Mouse (Mus musculus) small intestine, adult 2 months (tissue): ENCODE data around the gene Nup50. TPM values are rescaled to one million over a fixed set of nuclear protein-coding genes. Genes with fewer than 3 reads are reported as not detected.

Experiments used
- H3K27ac ChIP-seq: fragments of 200-500 bp; 2 replicates; pipeline ENCODE4 v1.5.1; 2012; ENCODE audit warnings: low read depth, low read length, control low read depth, inconsistent platforms; ENCODE audit not compliant: insufficient read depth
- H3K27me3 ChIP-seq: fragments of 200-500 bp; 2 replicates; pipeline ENCODE4 v1.6.1; 2012; ENCODE audit warnings: mild to moderate bottlenecking, moderate library complexity, low read length, inconsistent platforms; ENCODE audit not compliant: control insufficient read depth, insufficient read depth
- H3K36me3 ChIP-seq: fragments of 200-500 bp; 2 replicates; pipeline ENCODE4 v1.6.1; 2012; ENCODE audit warnings: mild to moderate bottlenecking, low read length, control low read depth, inconsistent platforms; ENCODE audit not compliant: control insufficient read depth, insufficient read depth
- H3K4me1 ChIP-seq: fragments of 200-500 bp; 2 replicates; pipeline ENCODE4 v1.6.1; 2012; ENCODE audit warnings: low read length, inconsistent platforms, mixed read lengths; ENCODE audit not compliant: control insufficient read depth, insufficient read depth, insufficient read length
- H3K4me3 ChIP-seq: fragments of 200-500 bp; 2 replicates; pipeline ENCODE4 v1.5.1; 2012; ENCODE audit warnings: low read depth, mild to moderate bottlenecking, control low read depth, inconsistent platforms, low read length, moderate library complexity
- CTCF ChIP-seq: fragments of 200-500 bp; IDR thresholded peaks from 2 replicates; pipeline ENCODE4 v1.5.1; 2012; ENCODE audit warnings: low read depth, mild to moderate bottlenecking, control low read depth, inconsistent platforms, low read length, moderate library complexity, mixed read lengths; ENCODE audit not compliant: insufficient replicate concordance, insufficient read length; ENCODE audit errors: extremely low read depth
- POLR2A ChIP-seq: fragments of 200-500 bp; IDR thresholded peaks from 2 replicates; pipeline ENCODE4 v1.6.1; 2012; ENCODE audit warnings: low read depth, mild to moderate bottlenecking, control low read depth, inconsistent platforms, low read length, moderate library complexity
- WGBS: fragments of 180-500 bp; shearing (Covaris S2); methylation state at CpG from one replicate; pipeline ENCODE4 v1.1.7; 2018; 5-methylcytosine and 5-hydroxymethylcytosine counted together
- polyA plus RNA-seq: library from polyadenylated mRNA; depleted of rRNA; stranded (reverse); fragments of >200 nt; gene quantifications from 2 replicates; pipeline ENCODE4 v1.2.3, GENCODE M21; 2012

The Nup50 gene
- polyA plus RNA-seq, 1 experiment = 7.3 TPM

DNA sequence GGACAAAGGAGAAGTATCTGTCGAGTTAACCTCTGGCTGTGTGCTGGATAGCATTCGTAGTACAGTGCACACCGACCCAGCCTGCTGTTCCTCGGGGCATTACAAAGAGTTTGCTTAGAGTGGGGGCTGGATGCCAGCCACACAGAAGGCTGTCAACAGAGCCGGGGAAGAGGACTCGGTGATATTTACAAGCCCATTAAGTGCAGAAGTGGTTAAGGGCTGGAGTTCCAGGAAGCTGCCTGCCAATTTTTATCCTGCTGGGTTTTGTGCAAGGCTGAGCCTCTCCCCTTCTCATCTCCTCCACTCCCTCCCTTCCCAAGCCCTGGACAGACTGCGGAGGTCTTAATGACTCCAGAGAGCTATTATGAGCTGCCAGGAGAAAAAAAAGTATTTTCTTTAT, 25.1 kb upstream of the Nup50 start:
- Histone ChIP-seq H3K27me3 (no peaks in the 10 kb centered on the region), H3K27ac (no peak overlapping the region), H3K36me3 (no peaks in the 10 kb centered on the region), H3K4me1 (peaks cover 2% of the 10 kb centered on the region; the same call in 1 of the 2 replicates), H3K4me3 (no peak overlapping the region)
- 14% methylated on average over 7 of the region's 7 CpGs for WGBS
- TF ChIP-seq CTCF = no peak
- TF ChIP-seq POLR2A = no peak

- no peaks in the 10 kb centered on the region for H3K27me3 ChIP-seq
- TF ChIP-seq CTCF (no peak), POLR2A (no peak)
- H3K27ac ChIP-seq = no peak overlapping the region
- no peaks in the 10 kb centered on the region for H3K36me3 ChIP-seq
- H3K4me3 ChIP-seq = no peak overlapping the region
- whole genome bisulfite sequencing = 77% methylated on average over 7 of the region's 7 CpGs
- H3K4me1 ChIP-seq = no peaks in the 10 kb centered on the region
Measured at GRCm38 (mm10) chr15:84903843-84904385, 19.3 kb upstream of the Nup50 start.

DNA sequence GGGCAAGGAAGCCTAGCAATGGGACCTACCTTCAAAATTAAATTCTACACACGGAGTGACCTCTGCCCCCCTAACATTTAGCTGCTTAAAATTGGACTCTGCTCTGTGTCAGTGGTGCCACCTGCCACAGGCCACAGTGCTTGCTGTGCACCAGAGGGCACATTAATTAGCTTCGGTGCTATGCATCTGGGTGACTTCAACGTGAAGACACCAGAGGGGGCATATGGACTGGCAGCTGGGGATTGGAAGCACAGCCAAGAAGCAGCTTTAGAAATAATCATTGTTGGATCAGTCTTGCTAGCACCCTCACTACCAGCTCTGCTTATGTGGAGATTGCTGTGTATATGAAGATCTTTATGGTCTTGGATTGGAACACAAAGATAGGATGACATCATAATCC, 10.0 kb upstream of the Nup50 start:
- H3K36me3 ChIP-seq = no peaks in the 10 kb centered on the region
- H3K27ac ChIP-seq = no peak overlapping the region
- no peaks in the 10 kb centered on the region for H3K4me1 ChIP-seq
- no peak for TF ChIP-seq POLR2A
- TF ChIP-seq CTCF = no peak
- WGBS = 68% methylated on average over 3 of the region's 3 CpGs
- no peak overlapping the region for H3K4me3 ChIP-seq
- H3K27me3 ChIP-seq = no peaks in the 10 kb centered on the region

DNA sequence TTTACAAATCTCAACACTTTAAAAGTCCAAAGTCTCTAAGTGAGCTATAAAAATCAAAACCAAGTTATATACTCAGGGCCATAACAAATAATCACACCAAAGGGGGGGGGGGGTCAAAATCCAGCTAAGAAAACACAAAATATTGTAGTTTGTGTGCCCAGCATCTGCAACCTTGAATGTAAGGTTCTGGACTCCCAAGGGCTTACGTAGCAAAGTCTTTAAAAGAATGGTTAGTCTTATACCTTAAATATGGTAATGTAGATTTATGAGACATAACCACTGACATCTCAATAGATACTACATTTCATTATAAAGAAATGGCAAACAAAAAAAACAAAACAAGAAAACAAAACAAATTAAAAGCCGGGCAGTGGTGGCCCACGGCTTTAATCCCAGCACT, 3.3 kb upstream of the Nup50 start, which contains the start of gene Gm29666:
Gene Gm29666, minus strand, starts transcription at position 101 of the 400 bp plus-strand sequence.
- TF ChIP-seq CTCF (no peak), POLR2A (no peak)
- Histone ChIP-seq H3K4me1 (peaks cover 3% of the 10 kb centered on the region; the same call in 1 of the 2 replicates), H3K27ac (no peak within 1 kb of the TSS), H3K27me3 (no peaks in the 10 kb centered on the region), H3K4me3 (no peak within 1 kb of the TSS), H3K36me3 (no peaks in the 10 kb centered on the region)
- 92% methylated on average over 3 of the region's 3 CpGs for WGBS

- WGBS = under 1% methylated on average over 57 of the region's 68 CpGs
- H3K27me3 ChIP-seq = no peaks in the 10 kb centered on the region
- H3K27ac ChIP-seq = peak overlapping the region; percentile 94
- peaks cover 6% of the 10 kb centered on the region; the same call in 1 of the 2 replicates for H3K4me1 ChIP-seq
- peaks cover 13% of the 10 kb centered on the region for H3K36me3 ChIP-seq
- H3K4me3 ChIP-seq = peak overlapping the region; percentile 91
- TF ChIP-seq CTCF (no peak), POLR2A (no peak)
Measured at GRCm38 (mm10) chr15:84923508-84924181, 434 bp downstream of the Nup50 start.

DNA sequence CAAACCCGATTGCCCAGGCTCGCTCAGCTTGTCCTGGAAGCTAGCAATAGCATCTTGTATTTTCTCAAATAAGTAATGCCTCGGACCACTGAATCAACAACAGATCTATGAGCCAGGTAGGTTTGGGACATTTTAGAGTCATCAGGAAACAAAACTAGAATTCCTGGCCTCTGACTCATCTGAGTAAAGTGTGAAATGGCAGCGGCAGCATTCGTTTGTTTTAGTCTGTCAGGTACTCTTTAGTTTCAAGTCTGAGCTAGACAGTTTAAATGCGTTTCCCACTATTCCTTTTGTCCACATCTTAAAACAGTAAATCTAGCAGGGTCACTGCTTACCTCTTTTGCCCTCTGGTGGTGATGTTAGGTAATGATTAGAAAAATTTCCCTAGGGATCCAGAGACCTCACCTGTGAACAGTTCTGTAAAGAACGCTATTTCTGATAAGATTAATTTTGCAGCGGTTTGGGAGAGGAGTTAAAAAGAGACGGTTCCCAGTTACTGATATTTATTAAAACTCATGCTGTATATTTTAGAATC, 1.6 kb downstream of the Nup50 start:
- Histone ChIP-seq H3K4me3 (no peak overlapping the region), H3K4me1 (peaks cover 6% of the 10 kb centered on the region; the same call in 1 of the 2 replicates), H3K36me3 (peaks cover 23% of the 10 kb centered on the region), H3K27ac (peak overlapping the region; percentile 60; the same call in 1 of the 2 replicates), H3K27me3 (no peaks in the 10 kb centered on the region)
- 3% methylated on average over 9 of the region's 9 CpGs for WGBS
- TF ChIP-seq CTCF (no peak), POLR2A (no peak)

- 46% methylated on average over 1 of the region's 1 CpGs for WGBS
- Histone ChIP-seq H3K36me3 (peaks cover 30% of the 10 kb centered on the region), H3K27ac (no peak overlapping the region), H3K27me3 (no peaks in the 10 kb centered on the region), H3K4me3 (no peak overlapping the region), H3K4me1 (peaks cover 6% of the 10 kb centered on the region; the same call in 1 of the 2 replicates)
- TF ChIP-seq CTCF (no peak), POLR2A (no peak)
Measured at GRCm38 (mm10) chr15:84925495-84926018, 2.3 kb downstream of the Nup50 start.
